Mouse (Mus musculus): ENCODE data around the gene Ankrd27.
A peak's percentile ranks its signal among the peaks of the same experiment; 100 is the strongest.
"Not testable (repeated sequence)": the region's sequence is repeated elsewhere in the genome, so short reads cannot be mapped to it uniquely, and the experiment has no call there.

Ankrd27 gene

GRCm38 (mm10) chr7:35586055-35586905 lies at the start of gene Ankrd27:
TSS of gene Ankrd27 (plus strand) at chr7:35586244.
- peak; percentile 98 for DNase-seq (ENCODE audit: low spot score in 2 of 2)

GRCm38 (mm10) chr7:35537562-35537961 lies 48.5 kb upstream of the Ankrd27 start, which contains the start of gene Tdrd12:
TSS of gene Tdrd12 (minus strand) at chr7:35537745.
- DNase-seq (ENCODE audit: low spot score in 2 of 2) = no peak

GRCm38 (mm10) chr7:35545881-35546280 lies 40.2 kb upstream of the Ankrd27 start:
- peak; percentile 73 for DNase-seq (ENCODE audit: low spot score in 2 of 2)

GRCm38 (mm10) chr7:35553751-35554604 lies 32.1 kb upstream of the Ankrd27 start:
- peak; percentile 51 to 58 for DNase-seq (ENCODE audit: low spot score in 2 of 2)

- DNase-seq (ENCODE audit: low spot score in 2 of 2) = peak; percentile 63 to 66
Observed at GRCm38 (mm10) chr7:35554605-35555175, 31.4 kb upstream of the Ankrd27 start.

- peak; percentile 93 to 94 for DNase-seq (ENCODE audit: low spot score in 2 of 2)
Observed at GRCm38 (mm10) chr7:35555224-35556204, 30.5 kb upstream of the Ankrd27 start.

- no peak for DNase-seq (ENCODE audit: low spot score in 2 of 2)
Observed at GRCm38 (mm10) chr7:35556205-35556603, 29.8 kb upstream of the Ankrd27 start, which contains the start of gene Nudt19. TSS of gene Nudt19 (minus strand) at chr7:35556304.

- no peak for DNase-seq (ENCODE audit: low spot score in 2 of 2)
Observed at GRCm38 (mm10) chr7:35556905-35557304, 29.1 kb upstream of the Ankrd27 start.

GRCm38 (mm10) chr7:35557577-35557976 lies 28.5 kb upstream of the Ankrd27 start:
- no peak for DNase-seq (ENCODE audit: low spot score in 2 of 2)

GRCm38 (mm10) chr7:35558681-35559080 lies 27.4 kb upstream of the Ankrd27 start:
- no peak for DNase-seq (ENCODE audit: low spot score in 2 of 2)

GRCm38 (mm10) chr7:35559838-35560237 lies 26.2 kb upstream of the Ankrd27 start:
- DNase-seq (ENCODE audit: low spot score in 2 of 2) = no peak

- no peak for DNase-seq (ENCODE audit: low spot score in 2 of 2)
Observed at GRCm38 (mm10) chr7:35563071-35563470, 23.0 kb upstream of the Ankrd27 start.

GRCm38 (mm10) chr7:35564067-35564865 lies 21.8 kb upstream of the Ankrd27 start:
- DNase-seq (ENCODE audit: low spot score in 2 of 2) = no peak

GRCm38 (mm10) chr7:35564872-35565271 lies 21.2 kb upstream of the Ankrd27 start:
- DNase-seq (ENCODE audit: low spot score in 2 of 2) = not testable (repeated sequence)

GRCm38 (mm10) chr7:35565965-35566364 lies 20.1 kb upstream of the Ankrd27 start:
- DNase-seq (ENCODE audit: low spot score in 2 of 2) = not testable (repeated sequence)

- DNase-seq (ENCODE audit: low spot score in 2 of 2) = not testable (repeated sequence)
Observed at GRCm38 (mm10) chr7:35569724-35570123, 16.3 kb upstream of the Ankrd27 start.

- not testable (repeated sequence) for DNase-seq (ENCODE audit: low spot score in 2 of 2)
Observed at GRCm38 (mm10) chr7:35570883-35571282, 15.2 kb upstream of the Ankrd27 start.

GRCm38 (mm10) chr7:35579849-35580248 lies 6.2 kb upstream of the Ankrd27 start:
- DNase-seq (ENCODE audit: low spot score in 2 of 2) = no peak

GRCm38 (mm10) chr7:35582719-35583118 lies 3.3 kb upstream of the Ankrd27 start:
- no peak for DNase-seq (ENCODE audit: low spot score in 2 of 2)

- no peak for DNase-seq (ENCODE audit: low spot score in 2 of 2)
Observed at GRCm38 (mm10) chr7:35583476-35584025, 2.5 kb upstream of the Ankrd27 start.
